Mouse (Mus musculus) stomach, embryonic 15.5 days (tissue): ENCODE measurements around the gene Lingo1. TPM values are rescaled to one million over a fixed set of nuclear protein-coding genes. Genes with fewer than 3 reads are reported as not detected.
A peak's percentile ranks its signal among the peaks of the same experiment; 100 is the strongest.

Experiments used
- ATAC-seq: fragments of 200-750 bp; cut with Nextera tagmentation; 2 replicates; pipeline ENCODE4 v1.8.0; 2017; ENCODE audit warnings: low read depth, moderate number of reproducible peaks, moderate TSS enrichment; ENCODE audit not compliant: insufficient read depth, low FRiP score
- H3K27ac ChIP-seq: fragments of 300-500 bp; sonication (generic); 2 replicates; pipeline ENCODE4 v1.5.1; 2015; ENCODE audit warnings: mild to moderate bottlenecking, inconsistent platforms
- H3K27me3 ChIP-seq: fragments of 300-500 bp; sonication (generic); replicated peaks from 2 replicates; pipeline ENCODE4 v1.6.1; 2015; ENCODE audit warnings: inconsistent platforms
- H3K36me3 ChIP-seq: fragments of 300-500 bp; sonication (generic); 2 replicates; pipeline ENCODE4 v1.6.1; 2015; ENCODE audit warnings: inconsistent platforms
- H3K4me1 ChIP-seq: fragments of 300-500 bp; sonication (generic); 2 replicates; pipeline ENCODE4 v1.6.1; 2015; ENCODE audit warnings: inconsistent platforms
- H3K4me2 ChIP-seq: fragments of 300-500 bp; sonication (generic); 2 replicates; pipeline ENCODE4 v1.6.1; 2015; ENCODE audit warnings: mild to moderate bottlenecking, inconsistent platforms
- H3K4me3 ChIP-seq: fragments of 300-500 bp; sonication (generic); replicated peaks from 2 replicates; pipeline ENCODE4 v1.5.1; 2015; ENCODE audit warnings: inconsistent platforms
- H3K9ac ChIP-seq: fragments of 300-500 bp; sonication (generic); 2 replicates; pipeline ENCODE4 v1.6.1; 2015; ENCODE audit warnings: inconsistent platforms
- H3K9me3 ChIP-seq: fragments of 300-500 bp; sonication (generic); 2 replicates; pipeline ENCODE4 v1.6.1; 2016; ENCODE audit warnings: inconsistent platforms
- WGBS: fragments of 180-500 bp; shearing (Covaris S2); methylation state at CpG from one replicate; pipeline ENCODE4 v1.1.7; 2015; 5-methylcytosine and 5-hydroxymethylcytosine counted together
- polyA plus RNA-seq: library from polyadenylated mRNA; unstranded; fragments of >200 nt; fragmentation: Nextera tagmentation; extraction: Ambion mirVana; gene quantifications from 2 replicates; pipeline ENCODE4 v1.2.1, GENCODE M21; 2015

Gene Lingo1
- polyA plus RNA-seq, 1 experiment from 2014 or later = 2.8 TPM

GRCm38 (mm10) chr9:56714391-56714790 lies 81.9 kb downstream of the Lingo1 start:
- no peaks in the 10 kb centered on the region for H3K27me3 ChIP-seq
- no peak overlapping the region for H3K27ac ChIP-seq
- ATAC-seq = no peak
- H3K4me1 ChIP-seq = no peaks in the 10 kb centered on the region
- H3K4me3 ChIP-seq = no peak overlapping the region
- H3K4me2 ChIP-seq = no peak overlapping the region
- H3K9ac ChIP-seq = no peak overlapping the region
- H3K36me3 ChIP-seq = no peaks in the 10 kb centered on the region
- no peaks in the 10 kb centered on the region for H3K9me3 ChIP-seq
- 56% methylated on average over 1 of the region's 1 CpGs for WGBS

GRCm38 (mm10) chr9:56712667-56713369 lies 83.5 kb downstream of the Lingo1 start:
- Histone ChIP-seq H3K9me3 (no peaks in the 10 kb centered on the region), H3K27ac (no peak overlapping the region), H3K4me2 (no peak overlapping the region), H3K4me1 (no peaks in the 10 kb centered on the region), H3K27me3 (no peaks in the 10 kb centered on the region), H3K4me3 (no peak overlapping the region), H3K9ac (no peak overlapping the region), H3K36me3 (no peaks in the 10 kb centered on the region)
- WGBS = 61% methylated on average over 14 of the region's 14 CpGs
- no peak for ATAC-seq

GRCm38 (mm10) chr9:56710958-56711357 lies 85.3 kb downstream of the Lingo1 start:
- Histone ChIP-seq H3K36me3 (no peaks in the 10 kb centered on the region), H3K27me3 (no peaks in the 10 kb centered on the region), H3K27ac (no peak overlapping the region), H3K4me1 (peaks cover 3% of the 10 kb centered on the region; the same call in 1 of the 2 replicates), H3K4me3 (no peak overlapping the region), H3K9me3 (no peaks in the 10 kb centered on the region), H3K9ac (no peak overlapping the region), H3K4me2 (no peak overlapping the region)
- 69% methylated on average over 6 of the region's 6 CpGs for WGBS
- no peak for ATAC-seq

GRCm38 (mm10) chr9:56706482-56707085 lies 89.7 kb downstream of the Lingo1 start:
- no peaks in the 10 kb centered on the region for H3K9me3 ChIP-seq
- WGBS = 35% methylated on average over 15 of the region's 15 CpGs
- no peaks in the 10 kb centered on the region for H3K27me3 ChIP-seq
- H3K4me1 ChIP-seq = peaks cover 3% of the 10 kb centered on the region; the same call in 1 of the 2 replicates
- no peak overlapping the region for H3K4me2 ChIP-seq
- H3K4me3 ChIP-seq = no peak overlapping the region
- H3K9ac ChIP-seq = no peak overlapping the region
- ATAC-seq = no peak
- no peaks in the 10 kb centered on the region for H3K36me3 ChIP-seq
- no peak overlapping the region for H3K27ac ChIP-seq

GRCm38 (mm10) chr9:56701394-56701793 lies 94.9 kb downstream of the Lingo1 start:
- WGBS = 67% methylated on average over 3 of the region's 3 CpGs
- no peak overlapping the region for H3K27ac ChIP-seq
- H3K4me1 ChIP-seq = no peaks in the 10 kb centered on the region
- H3K4me2 ChIP-seq = no peak overlapping the region
- no peaks in the 10 kb centered on the region for H3K36me3 ChIP-seq
- no peaks in the 10 kb centered on the region for H3K27me3 ChIP-seq
- no peaks in the 10 kb centered on the region for H3K9me3 ChIP-seq
- H3K4me3 ChIP-seq = no peak overlapping the region
- ATAC-seq = no peak
- no peak overlapping the region for H3K9ac ChIP-seq

- Histone ChIP-seq H3K9ac (no peak overlapping the region), H3K36me3 (no peaks in the 10 kb centered on the region), H3K4me3 (no peak overlapping the region), H3K4me1 (no peaks in the 10 kb centered on the region), H3K9me3 (no peaks in the 10 kb centered on the region), H3K27me3 (no peaks in the 10 kb centered on the region), H3K4me2 (no peak overlapping the region), H3K27ac (no peak overlapping the region)
- WGBS = 62% methylated on average over 8 of the region's 8 CpGs
- no peak for ATAC-seq
Measured at GRCm38 (mm10) chr9:56700866-56701265, 95.4 kb downstream of the Lingo1 start.

GRCm38 (mm10) chr9:56698715-56699370 lies 97.4 kb downstream of the Lingo1 start:
- Histone ChIP-seq H3K27ac (no peak overlapping the region), H3K9me3 (no peaks in the 10 kb centered on the region), H3K27me3 (no peaks in the 10 kb centered on the region), H3K36me3 (no peaks in the 10 kb centered on the region), H3K4me1 (no peaks in the 10 kb centered on the region), H3K4me2 (no peak overlapping the region), H3K9ac (no peak overlapping the region), H3K4me3 (no peak overlapping the region)
- WGBS = 69% methylated on average over 7 of the region's 7 CpGs
- ATAC-seq = no peak

- H3K4me1 ChIP-seq = no peaks in the 10 kb centered on the region
- ATAC-seq = no peak
- H3K27ac ChIP-seq = no peak overlapping the region
- H3K4me3 ChIP-seq = no peak overlapping the region
- no peaks in the 10 kb centered on the region for H3K36me3 ChIP-seq
- no peaks in the 10 kb centered on the region for H3K27me3 ChIP-seq
- no peak overlapping the region for H3K9ac ChIP-seq
- WGBS = 80% methylated on average over 3 of the region's 3 CpGs
- H3K4me2 ChIP-seq = no peak overlapping the region
- H3K9me3 ChIP-seq = no peaks in the 10 kb centered on the region
Measured at GRCm38 (mm10) chr9:56694079-56694478, 102.2 kb downstream of the Lingo1 start.

- no peak for ATAC-seq
- H3K4me3 ChIP-seq = no peak overlapping the region
- WGBS = 68% methylated on average over 3 of the region's 3 CpGs
Measured at GRCm38 (mm10) chr9:56691226-56691625, 105.0 kb downstream of the Lingo1 start.

GRCm38 (mm10) chr9:56690679-56691078 lies 105.6 kb downstream of the Lingo1 start:
- Histone ChIP-seq H3K4me3 (no peak overlapping the region), H3K9ac (no peak overlapping the region), H3K27me3 (no peaks in the 10 kb centered on the region), H3K27ac (no peak overlapping the region), H3K36me3 (no peaks in the 10 kb centered on the region), H3K4me1 (peaks cover 9% of the 10 kb centered on the region; the same call in 1 of the 2 replicates), H3K4me2 (no peak overlapping the region), H3K9me3 (no peaks in the 10 kb centered on the region)
- ATAC-seq = no peak
- WGBS = 74% methylated on average over 1 of the region's 1 CpGs

More at GRCm38 (mm10) chr9:56691226-56691625, 105.0 kb downstream of the Lingo1 start:
- peaks cover 9% of the 10 kb centered on the region; the same call in 1 of the 2 replicates for H3K4me1 ChIP-seq
- no peaks in the 10 kb centered on the region for H3K27me3 ChIP-seq
- H3K9ac ChIP-seq = no peak overlapping the region
- no peak overlapping the region for H3K27ac ChIP-seq
- H3K4me2 ChIP-seq = no peak overlapping the region
- no peaks in the 10 kb centered on the region for H3K9me3 ChIP-seq
- no peaks in the 10 kb centered on the region for H3K36me3 ChIP-seq

GRCm38 (mm10) chr9:56687490-56687889 lies 108.8 kb downstream of the Lingo1 start:
- Histone ChIP-seq H3K4me1 (peaks cover 9% of the 10 kb centered on the region; the same call in 1 of the 2 replicates), H3K4me2 (no peak overlapping the region), H3K9ac (no peak overlapping the region), H3K4me3 (no peak overlapping the region), H3K27me3 (no peaks in the 10 kb centered on the region), H3K36me3 (no peaks in the 10 kb centered on the region), H3K27ac (peak overlapping the region; percentile 69; the same call in 1 of the 2 replicates), H3K9me3 (no peaks in the 10 kb centered on the region)
- WGBS = 81% methylated on average over 5 of the region's 5 CpGs
- no peak for ATAC-seq

- no peaks in the 10 kb centered on the region for H3K27me3 ChIP-seq
- no peak for ATAC-seq
- no peak overlapping the region for H3K4me3 ChIP-seq
- H3K9ac ChIP-seq = no peak overlapping the region
- peaks cover 9% of the 10 kb centered on the region; the same call in 1 of the 2 replicates for H3K4me1 ChIP-seq
- no peaks in the 10 kb centered on the region for H3K36me3 ChIP-seq
- WGBS = 63% methylated on average over 1 of the region's 1 CpGs
- peak overlapping the region; percentile 69 for H3K27ac ChIP-seq
- H3K9me3 ChIP-seq = no peaks in the 10 kb centered on the region
- no peak overlapping the region for H3K4me2 ChIP-seq
Measured at GRCm38 (mm10) chr9:56687145-56687477, 109.2 kb downstream of the Lingo1 start.
